Mouse (Mus musculus) embryonic facial prominence, embryonic 10.5 days (tissue): ENCODE results near the gene Ankfn1. TPM values are rescaled to one million over a fixed set of nuclear protein-coding genes. Genes with fewer than 3 reads are reported as not detected.

Experiments
- DNase-seq: peaks from one replicate; pipeline ENCODE4 v3.0.0-alpha.2; 2017; ENCODE audit warnings: low spot score
- H3K27ac ChIP-seq: fragments of 300-500 bp; sonication (generic); replicated peaks from 2 replicates; pipeline ENCODE4 v1.5.1; 2016; ENCODE audit warnings: mild to moderate bottlenecking
- H3K27me3 ChIP-seq: fragments of 300-500 bp; sonication (generic); replicated peaks from 2 replicates; pipeline ENCODE4 v1.6.1; 2016; ENCODE audit warnings: low read depth, mild to moderate bottlenecking; ENCODE audit not compliant: poor library complexity, severe bottlenecking
- H3K36me3 ChIP-seq: fragments of 300-500 bp; sonication (generic); replicated peaks from 2 replicates; pipeline ENCODE4 v1.6.1; 2016; ENCODE audit warnings: mild to moderate bottlenecking, moderate library complexity
- H3K4me1 ChIP-seq: fragments of 300-500 bp; sonication (generic); 2 replicates; pipeline ENCODE4 v1.6.1; 2016
- H3K4me3 ChIP-seq: fragments of 300-500 bp; sonication (generic); 2 replicates; pipeline ENCODE4 v1.5.1; 2016; ENCODE audit warnings: mild to moderate bottlenecking, moderate library complexity
- H3K9me3 ChIP-seq: fragments of 300-500 bp; sonication (generic); 2 replicates; pipeline ENCODE4 v1.6.1; 2016; ENCODE audit warnings: mild to moderate bottlenecking
- WGBS: fragments of 180-500 bp; shearing (Covaris S2); methylation state at CpG from one replicate; pipeline ENCODE4 v1.1.7; 2016; 5-methylcytosine and 5-hydroxymethylcytosine counted together
- polyA plus RNA-seq: library from polyadenylated mRNA; unstranded; fragments of >200 nt; fragmentation: Nextera tagmentation; extraction: Ambion mirVana; gene quantifications from 2 replicates; pipeline ENCODE4 v1.2.1, GENCODE M21; 2016

Gene Ankfn1
- 0.30 and 0.36 TPM in 2 replicates for polyA plus RNA-seq

DNA sequence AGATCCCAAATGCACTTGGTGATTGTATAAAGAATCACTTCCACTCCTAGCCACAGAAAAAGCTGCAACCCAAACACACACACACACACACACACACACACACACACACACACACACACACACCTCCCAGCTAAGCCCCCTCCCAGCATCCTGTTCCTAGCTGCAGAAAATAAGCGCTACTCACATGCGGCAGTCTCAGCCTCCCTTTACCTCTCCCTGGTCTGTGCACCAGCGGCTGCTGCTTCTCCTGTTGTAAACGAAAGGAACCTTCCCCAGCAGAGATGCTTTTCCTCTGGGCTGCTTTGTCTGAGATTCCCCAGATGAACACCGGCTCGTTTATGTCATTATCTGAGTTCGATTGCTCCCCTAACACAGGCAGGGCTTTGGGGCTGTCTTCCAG lies at the start of gene Ankfn1:
Gene Ankfn1, minus strand, starts transcription at position 223 of the 400 bp plus-strand sequence.
- WGBS, result 45% methylated on average over 7 of the region's 7 CpGs
- Histone ChIP-seq H3K27ac (no peak within 1 kb of the TSS), H3K4me3 (no peak within 1 kb of the TSS), H3K4me1 (peaks cover 10% of the 10 kb centered on the region), H3K27me3 (0 out of 2 replicates have a peak, but pooled peaks cover 4% of the 10 kb centered on the region), H3K9me3 (no peaks in the 10 kb centered on the region), H3K36me3 (no peaks in the 10 kb centered on the region)
- no peak for DNase-seq

DNA sequence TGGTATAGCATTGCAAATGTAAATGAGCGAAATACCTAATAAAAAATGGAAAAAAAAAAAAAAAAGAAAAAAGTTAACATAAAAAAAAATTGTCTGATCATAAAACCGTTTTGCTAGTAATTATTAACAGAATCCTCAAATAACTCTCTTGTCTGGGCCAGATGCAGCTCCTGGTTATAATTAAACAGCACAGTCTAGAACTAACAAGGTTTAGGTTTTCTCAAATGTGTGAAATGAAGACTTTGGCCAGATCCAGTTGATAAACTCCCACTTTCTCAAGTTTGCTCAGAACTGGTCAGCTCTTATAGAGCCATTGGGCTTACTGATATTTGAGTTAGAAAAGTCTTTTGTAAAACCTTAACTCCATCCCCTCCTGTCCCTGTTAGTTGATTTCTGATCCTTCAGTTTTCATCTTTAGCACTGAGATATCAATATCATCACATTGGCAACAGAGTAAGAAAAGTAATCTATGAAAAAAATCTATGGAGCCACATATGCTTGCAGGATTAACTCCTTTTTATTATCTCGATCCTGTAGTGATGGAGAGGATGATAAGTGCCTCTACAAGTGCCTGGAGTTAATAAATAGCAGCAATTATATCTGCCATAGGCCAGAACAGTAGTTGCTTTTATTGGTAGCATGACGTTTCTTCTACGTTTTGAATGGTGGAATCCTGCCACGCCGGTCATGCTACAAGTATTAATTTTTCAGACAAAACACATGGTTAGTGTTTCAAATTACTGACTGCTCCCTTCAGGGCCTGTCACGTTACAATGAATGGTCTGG lies 46.4 kb upstream of the Ankfn1 start:
- no peak for DNase-seq
- no peak overlapping the region for H3K4me3 ChIP-seq
- 70% methylated on average over 8 of the region's 8 CpGs for WGBS
- H3K9me3 ChIP-seq, result no peaks in the 10 kb centered on the region
- peaks cover under 1% of the 10 kb centered on the region; the same call in 1 of the 2 replicates for H3K4me1 ChIP-seq
- H3K36me3 ChIP-seq, result no peaks in the 10 kb centered on the region
- H3K27ac ChIP-seq, result no peak overlapping the region
- H3K27me3 ChIP-seq, result no peaks in the 10 kb centered on the region

DNA sequence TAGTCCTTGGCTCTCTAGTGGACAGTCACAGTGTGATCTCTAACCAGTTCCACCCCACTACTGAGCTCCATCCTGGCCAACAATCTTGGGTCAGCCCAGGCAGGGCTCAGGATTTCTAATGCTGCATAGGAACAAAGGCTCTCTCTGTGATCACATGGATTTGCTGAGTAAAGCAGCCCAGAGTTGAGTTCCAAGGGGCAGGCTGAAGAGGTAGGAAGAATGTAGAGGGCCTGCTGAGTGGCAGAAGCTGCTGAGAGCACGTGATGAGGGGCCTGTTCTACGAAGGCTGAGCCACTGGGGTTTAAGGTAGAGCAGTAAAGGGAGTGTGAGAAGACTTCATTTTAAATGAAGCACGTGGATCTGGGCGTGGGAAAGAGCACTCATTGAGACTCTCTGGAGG lies 41.1 kb upstream of the Ankfn1 start:
- 37% methylated on average over 4 of the region's 4 CpGs for WGBS

DNA sequence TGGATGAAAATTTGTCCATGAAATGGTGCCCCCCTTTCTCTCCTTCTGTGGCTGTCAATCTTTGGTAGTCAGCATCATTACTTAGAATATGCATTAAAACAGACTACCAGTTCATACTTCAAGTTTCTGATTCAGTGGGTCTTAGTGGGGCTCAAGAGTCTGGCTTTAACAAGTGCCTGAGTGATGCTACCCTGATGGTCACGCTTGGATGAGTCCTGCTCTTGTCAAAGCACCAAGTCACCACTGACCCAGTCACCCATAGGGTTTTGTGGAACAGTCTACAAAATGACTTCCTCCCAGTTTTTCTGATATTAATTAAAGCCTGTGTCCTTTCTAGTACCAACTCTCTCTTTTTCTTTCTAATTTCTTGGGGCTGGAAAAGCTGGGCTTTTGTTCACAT lies 34.0 kb upstream of the Ankfn1 start:
- Histone ChIP-seq H3K27ac (no peak overlapping the region), H3K4me1 (no peaks in the 10 kb centered on the region), H3K9me3 (no peaks in the 10 kb centered on the region), H3K27me3 (no peaks in the 10 kb centered on the region), H3K36me3 (no peaks in the 10 kb centered on the region), H3K4me3 (no peak overlapping the region)
- DNase-seq, result no peak
- WGBS, result 75% methylated on average over 1 of the region's 1 CpGs

More for the DNA sequence above, 41.1 kb upstream of the Ankfn1 start:
- Histone ChIP-seq H3K27me3 (no peaks in the 10 kb centered on the region), H3K4me1 (peaks cover 5% of the 10 kb centered on the region; the same call in 1 of the 2 replicates), H3K9me3 (no peaks in the 10 kb centered on the region), H3K36me3 (no peaks in the 10 kb centered on the region), H3K27ac (no peak overlapping the region), H3K4me3 (no peak overlapping the region)
- no peak for DNase-seq

DNA sequence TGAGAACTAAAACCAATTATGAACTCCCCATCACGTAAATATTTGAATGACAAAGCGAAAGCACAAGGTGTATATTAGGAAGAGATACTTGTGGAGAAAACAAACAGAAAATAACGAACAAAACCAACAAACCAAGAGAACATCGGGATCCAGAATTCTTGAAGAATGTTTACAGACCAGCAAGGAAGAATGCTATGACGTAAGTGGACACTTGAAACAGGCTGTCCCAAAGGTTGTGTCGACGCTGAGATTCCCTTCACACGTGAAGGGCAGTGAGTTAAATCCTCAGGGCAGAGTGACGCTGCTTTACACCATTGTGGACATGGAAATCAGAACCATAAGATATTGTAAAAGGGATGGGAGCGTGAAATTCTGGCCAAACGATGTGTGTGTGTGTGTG lies 30.5 kb upstream of the Ankfn1 start:
- H3K27ac ChIP-seq, result no peak overlapping the region
- H3K27me3 ChIP-seq, result no peaks in the 10 kb centered on the region
- no peaks in the 10 kb centered on the region for H3K9me3 ChIP-seq
- 81% methylated on average over 11 of the region's 11 CpGs for WGBS
- H3K4me1 ChIP-seq, result peaks cover 14% of the 10 kb centered on the region
- DNase-seq, result no peak
- no peak overlapping the region for H3K4me3 ChIP-seq
- no peaks in the 10 kb centered on the region for H3K36me3 ChIP-seq

DNA sequence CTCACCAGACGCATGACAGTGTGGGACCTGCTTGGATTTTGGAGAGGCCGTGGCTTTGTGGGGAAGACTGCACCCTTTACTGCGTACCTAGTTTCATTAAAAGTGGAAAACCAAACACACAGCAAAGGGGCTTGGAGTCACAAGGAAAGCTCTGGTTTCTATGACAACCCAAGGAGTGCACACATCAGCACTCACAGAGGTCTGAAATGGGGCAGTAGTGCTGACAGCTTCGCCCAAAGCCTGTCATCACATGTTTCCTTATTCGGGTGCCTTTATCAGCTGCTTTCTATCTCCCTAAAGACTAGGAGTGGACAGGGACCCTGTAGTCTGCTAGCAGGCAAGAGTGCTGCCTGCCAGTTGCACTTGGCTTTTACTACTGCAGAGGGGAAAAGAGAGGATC lies 27.4 kb upstream of the Ankfn1 start:
- Histone ChIP-seq H3K27me3 (no peaks in the 10 kb centered on the region), H3K4me3 (no peak overlapping the region), H3K36me3 (no peaks in the 10 kb centered on the region), H3K27ac (no peak overlapping the region), H3K4me1 (peaks cover 14% of the 10 kb centered on the region), H3K9me3 (no peaks in the 10 kb centered on the region)
- DNase-seq, result peak; percentile 13
- 49% methylated on average over 5 of the region's 5 CpGs for WGBS

DNA sequence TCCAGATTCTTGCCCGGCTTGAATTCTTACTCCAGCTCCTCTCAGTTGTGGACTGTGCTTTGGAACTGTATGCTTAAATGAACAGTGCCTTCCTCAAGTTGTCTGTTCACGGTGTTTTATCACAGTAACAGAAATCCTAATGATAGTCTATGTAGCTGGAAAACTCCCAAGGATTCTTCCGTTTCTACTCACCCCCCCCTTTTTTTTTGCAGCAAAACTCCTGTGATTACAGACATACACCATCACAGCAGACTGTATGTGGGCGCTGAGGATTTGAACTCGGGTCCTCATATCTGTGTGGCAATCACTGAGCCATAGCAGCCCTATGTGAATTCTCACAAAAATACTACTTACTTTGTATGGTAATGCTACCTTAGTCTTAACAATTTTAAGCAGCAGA lies 26.5 kb upstream of the Ankfn1 start:
- 81% methylated on average over 5 of the region's 5 CpGs for WGBS

DNA sequence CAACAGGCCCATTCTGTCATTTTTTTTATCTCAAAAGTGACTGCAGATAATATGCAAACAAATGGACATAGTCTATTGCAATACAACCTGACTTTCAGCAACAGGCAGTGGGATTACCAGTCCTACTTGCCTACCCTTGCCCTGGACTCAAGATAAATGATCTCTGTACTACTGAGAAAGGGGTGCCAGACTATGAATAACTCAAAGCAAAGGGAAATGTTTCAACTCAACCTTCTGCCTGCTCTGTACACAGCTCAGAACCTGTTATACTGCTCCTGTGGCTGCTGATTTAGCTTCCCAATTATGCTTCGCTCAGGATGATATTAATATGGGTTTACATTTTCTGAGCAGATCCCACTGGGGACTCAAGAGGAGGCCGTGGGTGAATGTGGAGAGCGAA lies 15.3 kb upstream of the Ankfn1 start:
- WGBS, result 91% methylated on average over 3 of the region's 3 CpGs
- Histone ChIP-seq H3K4me1 (no peaks in the 10 kb centered on the region), H3K27me3 (no peaks in the 10 kb centered on the region), H3K27ac (no peak overlapping the region), H3K4me3 (no peak overlapping the region), H3K36me3 (no peaks in the 10 kb centered on the region), H3K9me3 (no peaks in the 10 kb centered on the region)
- no peak for DNase-seq

More for the DNA sequence above, 26.5 kb upstream of the Ankfn1 start:
- no peak for DNase-seq
- Histone ChIP-seq H3K27ac (no peak overlapping the region), H3K4me3 (no peak overlapping the region), H3K36me3 (no peaks in the 10 kb centered on the region), H3K27me3 (no peaks in the 10 kb centered on the region), H3K4me1 (peaks cover 14% of the 10 kb centered on the region), H3K9me3 (no peaks in the 10 kb centered on the region)

DNA sequence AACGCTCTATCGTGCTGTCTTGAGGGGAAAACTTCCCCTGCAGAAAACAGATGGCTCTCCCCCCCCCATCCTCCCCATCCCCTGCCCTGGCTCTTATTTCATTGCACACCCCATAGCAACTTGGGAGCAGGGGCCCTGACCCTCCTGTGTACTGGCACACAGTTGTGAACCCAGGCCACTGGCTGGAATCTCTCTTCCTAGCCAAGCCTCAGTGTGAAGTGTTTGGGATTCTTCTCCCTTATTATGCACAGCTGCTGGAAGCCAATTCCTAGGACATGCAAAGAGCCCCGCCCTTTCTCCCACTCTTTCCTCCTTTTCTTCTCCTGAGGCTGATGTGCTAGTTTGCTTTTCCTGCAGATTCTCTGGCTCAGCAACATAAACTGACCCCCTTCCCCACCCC lies 1.4 kb downstream of the Ankfn1 start:
- Histone ChIP-seq H3K9me3 (no peaks in the 10 kb centered on the region), H3K36me3 (no peaks in the 10 kb centered on the region), H3K4me3 (no peak overlapping the region), H3K4me1 (peaks cover 10% of the 10 kb centered on the region), H3K27ac (no peak overlapping the region), H3K27me3 (0 out of 2 replicates have a peak, but pooled peaks cover 4% of the 10 kb centered on the region)
- WGBS, result 76% methylated on average over 3 of the region's 3 CpGs
- DNase-seq, result no peak

DNA sequence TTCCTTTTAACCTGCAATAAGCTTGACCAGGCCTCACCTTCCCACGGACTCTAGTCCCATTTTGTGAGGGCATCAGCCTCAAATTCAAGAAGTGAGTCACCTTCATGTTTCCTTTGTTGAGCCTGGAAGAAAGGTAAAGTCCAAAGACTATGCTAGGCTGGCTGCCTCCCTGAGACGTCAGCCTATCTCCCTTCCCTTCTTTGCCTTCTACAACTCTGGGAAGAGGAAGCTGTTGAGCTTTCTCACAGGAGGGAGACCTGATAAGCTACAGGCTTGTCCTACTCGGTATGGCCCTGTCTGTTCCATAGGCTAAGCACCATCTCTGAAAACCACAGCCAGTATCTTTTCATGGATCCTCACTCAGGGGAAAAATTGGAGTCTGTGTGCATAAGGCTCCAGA lies 2.5 kb downstream of the Ankfn1 start:
- no peaks in the 10 kb centered on the region for H3K9me3 ChIP-seq
- H3K36me3 ChIP-seq, result no peaks in the 10 kb centered on the region
- H3K27ac ChIP-seq, result no peak overlapping the region
- H3K27me3 ChIP-seq, result 0 out of 2 replicates have a peak, but pooled peaks cover 4% of the 10 kb centered on the region
- H3K4me3 ChIP-seq, result no peak overlapping the region
- DNase-seq, result no peak
- peaks cover 10% of the 10 kb centered on the region for H3K4me1 ChIP-seq
- 84% methylated on average over 3 of the region's 3 CpGs for WGBS

DNA sequence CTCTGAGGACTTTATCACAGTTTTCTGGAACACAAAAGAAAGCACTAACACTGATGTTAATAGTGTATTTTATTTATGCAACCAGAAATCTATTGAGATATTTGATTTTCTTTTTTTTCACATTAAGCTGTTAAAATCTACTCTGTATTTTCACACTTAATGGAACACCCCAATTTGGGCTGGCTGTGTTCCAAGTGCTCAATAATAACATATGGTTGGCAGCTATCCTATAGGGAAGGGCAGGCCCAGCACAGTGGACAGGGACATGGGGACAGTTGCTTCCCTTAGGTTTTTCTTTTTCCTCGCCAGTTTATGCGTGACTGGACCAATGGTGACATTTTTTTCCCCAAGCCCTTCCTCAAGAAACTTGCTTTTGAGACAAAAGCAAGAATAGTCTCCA lies 4.5 kb downstream of the Ankfn1 start:
- no peak overlapping the region for H3K4me3 ChIP-seq
- H3K27me3 ChIP-seq, result 0 out of 2 replicates have a peak, but pooled peaks cover 4% of the 10 kb centered on the region
- whole genome bisulfite sequencing, result 76% methylated on average over 2 of the region's 2 CpGs
- H3K36me3 ChIP-seq, result no peaks in the 10 kb centered on the region
- H3K27ac ChIP-seq, result no peak overlapping the region
- DNase-seq, result no peak
- H3K9me3 ChIP-seq, result no peaks in the 10 kb centered on the region
- peaks cover 10% of the 10 kb centered on the region for H3K4me1 ChIP-seq

DNA sequence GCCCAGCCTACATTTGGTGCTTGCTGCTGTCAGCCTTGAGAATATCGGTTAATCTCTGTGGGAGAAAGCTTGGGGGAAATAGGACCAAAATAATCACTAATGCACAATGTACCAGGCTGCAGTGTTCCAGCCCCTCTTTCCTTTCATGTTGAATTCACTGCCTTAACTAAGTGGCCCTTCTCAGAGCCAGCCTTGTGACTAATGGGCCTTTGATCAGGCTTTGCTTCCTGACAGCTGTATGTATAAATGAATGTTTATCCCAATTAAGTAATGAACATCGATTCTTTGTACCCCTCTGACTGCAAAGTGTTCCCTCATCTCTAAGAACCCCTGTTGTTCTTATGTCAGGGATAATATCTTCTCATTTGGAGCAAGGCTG lies 11.7 kb downstream of the Ankfn1 start:
- Histone ChIP-seq H3K9me3 (no peaks in the 10 kb centered on the region), H3K27ac (no peak overlapping the region), H3K4me3 (no peak overlapping the region), H3K36me3 (no peaks in the 10 kb centered on the region), H3K4me1 (no peaks in the 10 kb centered on the region), H3K27me3 (0 out of 2 replicates have a peak, but pooled peaks cover 8% of the 10 kb centered on the region)
- DNase-seq, result no peak
- WGBS, result 65% methylated on average over 2 of the region's 2 CpGs

DNA sequence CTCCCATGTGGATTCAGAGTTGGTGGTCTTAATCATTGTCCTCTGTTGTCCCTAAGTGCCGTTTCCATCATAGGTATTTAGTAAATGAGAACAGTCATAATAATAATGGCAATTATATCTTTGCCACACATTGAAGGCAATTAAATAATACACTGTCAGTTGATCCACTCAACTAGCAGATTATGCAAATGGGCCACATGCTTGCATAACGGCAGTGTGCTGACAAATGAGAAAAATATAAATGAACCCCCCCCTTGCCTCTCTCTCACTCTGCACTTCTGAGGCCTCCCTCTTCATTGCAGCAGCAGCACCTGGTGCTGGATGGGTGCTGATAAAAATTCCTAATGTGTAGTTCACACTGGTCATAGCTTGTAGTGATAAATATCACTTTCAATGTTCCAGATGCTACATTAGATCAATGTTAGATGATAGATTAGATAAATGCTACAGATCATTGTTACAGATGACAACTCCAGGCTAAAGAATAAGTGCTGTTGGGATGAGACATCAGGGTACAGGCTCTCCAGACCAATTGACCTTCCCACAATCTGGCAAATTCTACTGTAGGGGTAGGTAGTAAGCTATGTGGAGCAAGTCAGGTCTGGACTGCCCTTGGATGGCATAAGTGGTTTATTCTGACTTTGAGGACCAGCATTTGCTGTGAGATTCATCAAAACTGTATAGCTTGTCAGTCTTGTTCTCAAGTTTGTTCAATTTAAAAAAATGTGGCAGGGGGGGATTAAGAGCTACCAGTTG lies 12.3 kb downstream of the Ankfn1 start:
- Histone ChIP-seq H3K4me3 (no peak overlapping the region), H3K27me3 (0 out of 2 replicates have a peak, but pooled peaks cover 8% of the 10 kb centered on the region), H3K27ac (no peak overlapping the region), H3K36me3 (no peaks in the 10 kb centered on the region), H3K4me1 (no peaks in the 10 kb centered on the region), H3K9me3 (no peaks in the 10 kb centered on the region)
- 58% methylated on average over 2 of the region's 2 CpGs for WGBS
- DNase-seq, result no peak
